Mouse (Mus musculus): ENCODE data around the gene Tcap. TPM values are rescaled to one million over a fixed set of nuclear protein-coding genes. Genes with fewer than 3 reads are reported as not detected.

Gene Tcap
- polyA plus RNA-seq, 1 experiment, result 0.82 TPM

DNA sequence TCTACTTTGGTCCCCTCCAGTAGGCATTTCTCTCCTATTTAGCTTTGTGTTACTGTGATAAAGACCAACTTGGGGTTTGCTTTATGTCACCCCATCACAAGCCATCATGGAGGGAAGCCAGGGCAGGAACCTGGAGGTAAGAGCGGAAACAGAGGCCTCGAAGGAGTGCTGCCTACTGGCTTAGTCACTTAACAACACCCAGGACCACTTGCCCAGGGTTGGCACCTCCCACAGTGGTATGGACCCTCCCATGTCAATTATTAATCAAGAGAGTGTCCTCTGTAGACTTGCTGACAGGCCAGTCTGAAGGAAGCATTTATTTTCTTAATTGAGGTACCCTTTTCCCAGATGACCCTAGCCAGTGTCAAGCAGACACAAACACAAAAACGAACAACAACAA is 17.2 kb downstream of the Tcap start:
- Histone ChIP-seq H3K27me3 (replicated peaks) (peaks cover 23% of the 10 kb centered on the region), H3K36me3 (replicated peaks; ENCODE audit: low read length) (no peaks in the 10 kb centered on the region), H3K4me1 (peaks cover 18% of the 10 kb centered on the region), H3K4me3 (replicated peaks) (peak overlapping the region; percentile 96), H3K9me3 (no peaks in the 10 kb centered on the region)
- no peak for TF ChIP-seq GATA1 (IDR thresholded peaks at IDR 0.05; ENCODE audit: borderline replicate concordance, low read length)
- no peak for TF ChIP-seq FLI1 (IDR thresholded peaks at IDR 0.05; ENCODE audit: low read length)

DNA sequence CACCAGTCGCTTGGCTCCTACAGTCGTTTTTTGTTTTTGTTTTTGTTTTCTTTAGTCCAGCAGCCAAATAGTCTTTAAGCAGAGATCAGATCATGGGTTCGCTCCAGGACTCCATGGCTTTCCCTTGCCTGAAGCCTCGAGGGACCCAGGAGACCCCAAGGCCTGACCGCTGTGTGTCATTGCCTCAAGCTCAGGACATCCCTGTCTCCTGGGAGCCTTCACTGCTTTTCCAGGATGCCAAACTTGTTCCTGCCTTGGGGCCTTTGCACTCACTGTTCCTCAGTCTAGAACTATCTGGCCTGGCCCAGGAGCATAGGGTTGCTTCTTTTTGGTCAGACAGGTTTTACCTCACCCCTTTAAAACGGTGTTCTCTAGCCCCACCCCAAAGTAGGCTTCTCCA is 23.0 kb downstream of the Tcap start:
- peaks cover 59% of the 10 kb centered on the region for H3K27me3 ChIP-seq (replicated peaks)
- H3K4me3 ChIP-seq (replicated peaks), result no peak overlapping the region
- no peaks in the 10 kb centered on the region for H3K9me3 ChIP-seq
- no peaks in the 10 kb centered on the region for H3K36me3 ChIP-seq (replicated peaks; ENCODE audit: low read length)
- no peaks in the 10 kb centered on the region for H3K4me1 ChIP-seq
- TF ChIP-seq GATA1 (IDR thresholded peaks at IDR 0.05; ENCODE audit: borderline replicate concordance, low read length) (no peak), FLI1 (IDR thresholded peaks at IDR 0.05; ENCODE audit: low read length) (no peak)

DNA sequence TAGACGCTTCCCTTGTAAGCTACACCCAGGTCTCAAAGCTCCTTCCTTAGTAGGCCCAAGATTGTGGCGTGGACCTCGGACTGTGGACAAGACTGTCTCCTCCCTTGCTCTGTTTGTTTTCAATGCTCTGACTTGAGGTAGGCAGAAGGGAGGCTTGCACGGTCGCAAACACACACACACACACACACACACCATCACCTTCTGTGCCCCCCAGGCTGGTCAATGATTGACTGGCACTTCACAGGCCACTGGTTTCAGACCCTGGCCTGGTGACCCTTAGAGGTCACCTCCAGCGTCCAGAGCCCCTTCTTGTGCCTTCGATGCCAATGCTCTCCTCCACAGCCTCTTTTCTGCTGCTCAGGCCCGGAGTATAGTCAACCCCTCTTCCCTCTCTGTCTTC is 25.3 kb downstream of the Tcap start:
- H3K4me1 ChIP-seq, result peaks cover 18% of the 10 kb centered on the region
- H3K4me3 ChIP-seq (replicated peaks), result no peak overlapping the region
- no peaks in the 10 kb centered on the region for H3K36me3 ChIP-seq (replicated peaks; ENCODE audit: low read length)
- H3K27me3 ChIP-seq (replicated peaks), result peaks cover 74% of the 10 kb centered on the region
- TF ChIP-seq FLI1 (IDR thresholded peaks at IDR 0.05; ENCODE audit: low read length) (no peak), GATA1 (IDR thresholded peaks at IDR 0.05; ENCODE audit: borderline replicate concordance, low read length) (no peak)
- H3K9me3 ChIP-seq, result no peaks in the 10 kb centered on the region

DNA sequence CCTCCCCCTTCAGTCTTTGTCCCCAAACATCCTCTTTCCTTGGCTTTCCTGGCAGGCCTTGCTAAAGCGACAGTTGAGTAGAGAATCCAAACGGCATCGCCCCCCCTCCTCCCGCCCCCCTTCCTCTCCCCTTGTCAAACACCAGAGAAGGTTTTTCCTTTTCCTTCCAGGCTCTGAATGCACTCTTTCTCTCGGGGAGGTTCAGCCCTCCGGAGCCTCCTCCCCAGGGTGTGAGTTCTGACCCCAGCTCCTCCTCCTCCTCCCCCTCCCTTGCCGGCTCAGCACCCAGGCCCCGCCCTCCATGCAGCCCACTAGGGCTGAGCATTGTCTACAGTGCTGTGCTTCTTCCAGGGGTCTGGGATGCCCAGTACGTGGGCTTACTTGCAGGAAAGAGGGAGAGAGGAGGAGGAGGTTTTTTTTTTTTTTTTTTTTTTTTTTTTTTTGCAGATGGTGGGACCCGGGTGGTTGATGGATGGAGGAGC is 25.8 kb downstream of the Tcap start:
- no peak for TF ChIP-seq FLI1 (IDR thresholded peaks at IDR 0.05; ENCODE audit: low read length)
- TF ChIP-seq GATA1 (IDR thresholded peaks at IDR 0.05; ENCODE audit: borderline replicate concordance, low read length), result no peak
- peaks cover 77% of the 10 kb centered on the region for H3K27me3 ChIP-seq (replicated peaks)
- H3K4me1 ChIP-seq, result peaks cover 23% of the 10 kb centered on the region
- H3K9me3 ChIP-seq, result no peaks in the 10 kb centered on the region
- H3K36me3 ChIP-seq (replicated peaks; ENCODE audit: low read length), result no peaks in the 10 kb centered on the region
- no peak overlapping the region for H3K4me3 ChIP-seq (replicated peaks)

DNA sequence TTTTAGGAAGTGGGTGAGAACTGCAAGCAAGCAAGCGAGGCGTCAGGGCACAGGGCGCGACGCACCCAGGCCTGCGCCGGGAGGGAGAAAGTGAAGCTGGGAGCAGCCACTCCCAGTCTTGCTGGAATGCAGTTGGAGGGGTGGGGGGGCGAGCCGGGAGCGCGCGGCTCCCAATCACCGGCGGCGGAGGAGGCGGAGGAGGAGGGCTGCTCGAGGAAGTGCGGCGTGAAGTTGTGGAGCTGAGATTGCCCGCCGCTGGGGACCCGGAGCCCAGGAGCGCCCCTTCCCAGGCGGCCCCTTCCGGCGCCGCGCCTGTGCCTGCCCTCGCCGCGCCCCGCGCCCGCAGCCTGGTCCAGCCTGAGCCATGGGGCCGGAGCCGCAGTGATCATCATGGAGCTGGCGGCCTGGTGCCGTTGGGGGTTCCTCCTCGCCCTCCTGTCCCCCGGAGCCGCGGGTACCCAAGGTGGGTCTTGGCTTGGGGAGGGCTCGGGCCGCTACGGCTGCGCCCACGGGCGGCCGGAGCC is 28.7 kb downstream of the Tcap start, which contains the start of gene Erbb2:
Erbb2 (plus strand) TSS at position 198 of the 524 bp plus-strand sequence.
- Histone ChIP-seq H3K4me1 (peaks cover 23% of the 10 kb centered on the region), H3K4me3 (replicated peaks) (peak within 1 kb of the TSS; percentile 70), H3K36me3 (replicated peaks; ENCODE audit: low read length) (no peaks in the 10 kb centered on the region), H3K9me3 (no peaks in the 10 kb centered on the region), H3K27me3 (replicated peaks) (peaks cover 91% of the 10 kb centered on the region)
- TF ChIP-seq FLI1 (IDR thresholded peaks at IDR 0.05; ENCODE audit: low read length) (no peak), GATA1 (IDR thresholded peaks at IDR 0.05; ENCODE audit: borderline replicate concordance, low read length) (no peak)

DNA sequence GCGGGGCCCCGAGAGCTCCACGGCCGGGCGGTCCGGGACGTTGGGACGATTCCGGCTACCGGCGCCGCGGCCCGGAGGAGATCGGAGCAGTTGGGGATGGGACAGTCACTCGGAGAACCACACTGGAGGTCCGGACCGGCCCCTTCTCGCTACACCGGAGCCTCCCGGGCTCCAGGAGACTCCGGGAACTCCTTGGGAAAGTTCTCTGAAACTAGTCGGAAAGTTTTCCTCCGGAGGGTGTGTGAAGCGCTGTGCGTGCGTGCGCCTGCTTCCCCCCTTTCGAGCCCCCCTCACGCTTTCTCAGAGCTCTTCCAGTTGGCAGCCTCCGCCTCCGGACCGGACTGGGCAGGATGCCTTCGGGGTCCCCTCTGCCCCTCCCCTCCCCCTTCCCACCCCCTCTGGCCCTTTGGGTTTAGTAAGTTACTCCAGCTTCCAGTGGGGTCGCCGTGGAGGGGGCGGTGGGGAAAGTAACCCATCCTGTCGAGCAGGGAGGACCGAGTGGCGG is 29.2 kb downstream of the Tcap start:
- TF ChIP-seq FLI1 (IDR thresholded peaks at IDR 0.05; ENCODE audit: low read length), result no peak
- TF ChIP-seq GATA1 (IDR thresholded peaks at IDR 0.05; ENCODE audit: borderline replicate concordance, low read length), result no peak
- Histone ChIP-seq H3K9me3 (no peaks in the 10 kb centered on the region), H3K27me3 (replicated peaks) (peaks cover 91% of the 10 kb centered on the region), H3K36me3 (replicated peaks; ENCODE audit: low read length) (no peaks in the 10 kb centered on the region), H3K4me3 (replicated peaks) (peak overlapping the region; percentile 70), H3K4me1 (peaks cover 23% of the 10 kb centered on the region)

DNA sequence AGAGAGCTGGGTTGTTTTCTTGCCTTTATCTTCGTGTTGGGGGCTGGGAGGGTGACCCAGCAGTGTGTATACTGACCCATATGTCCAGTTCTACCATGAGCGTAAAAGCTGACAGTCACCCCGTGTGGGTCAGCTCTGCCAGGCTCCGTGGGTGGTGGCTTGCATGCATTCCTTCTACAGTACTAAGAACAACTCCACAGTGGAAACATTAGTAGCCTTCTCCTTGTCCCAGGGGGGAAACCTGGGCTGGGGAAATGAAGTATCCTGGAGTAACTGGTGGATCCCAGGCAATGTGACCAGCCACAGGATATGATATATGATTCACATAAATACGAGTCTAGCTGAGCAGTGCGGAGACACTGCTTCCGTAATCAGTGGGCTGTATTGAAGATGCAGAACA is 30.1 kb downstream of the Tcap start:
- no peaks in the 10 kb centered on the region for H3K9me3 ChIP-seq
- no peak overlapping the region for H3K4me3 ChIP-seq (replicated peaks)
- peaks cover 95% of the 10 kb centered on the region for H3K27me3 ChIP-seq (replicated peaks)
- H3K36me3 ChIP-seq (replicated peaks; ENCODE audit: low read length), result no peaks in the 10 kb centered on the region
- H3K4me1 ChIP-seq, result peaks cover 23% of the 10 kb centered on the region
- TF ChIP-seq GATA1 (IDR thresholded peaks at IDR 0.05; ENCODE audit: borderline replicate concordance, low read length), result no peak
- TF ChIP-seq FLI1 (IDR thresholded peaks at IDR 0.05; ENCODE audit: low read length), result no peak

DNA sequence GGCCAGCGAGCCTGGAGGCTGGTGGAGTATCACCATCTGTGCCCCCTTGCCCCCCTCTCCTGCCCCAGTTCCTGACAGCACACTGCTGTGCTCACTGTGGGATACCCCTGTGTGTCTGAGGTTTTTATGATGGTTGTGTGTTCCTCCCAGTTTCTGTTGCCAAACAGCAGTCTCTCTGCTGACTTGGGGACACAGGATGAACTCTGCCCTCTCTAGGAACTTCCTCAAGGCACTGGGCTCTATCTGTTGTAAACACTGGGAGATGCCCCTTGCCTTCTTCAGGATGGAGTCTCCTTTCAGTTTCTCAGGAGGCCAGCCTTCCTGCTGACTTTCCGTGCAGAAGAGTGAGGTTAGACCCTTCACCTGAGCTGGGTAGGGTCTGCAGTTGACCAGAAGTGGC is 30.6 kb downstream of the Tcap start:
- TF ChIP-seq FLI1 (IDR thresholded peaks at IDR 0.05; ENCODE audit: low read length) (no peak), GATA1 (IDR thresholded peaks at IDR 0.05; ENCODE audit: borderline replicate concordance, low read length) (no peak)
- Histone ChIP-seq H3K27me3 (replicated peaks) (peaks cover 96% of the 10 kb centered on the region), H3K36me3 (replicated peaks; ENCODE audit: low read length) (no peaks in the 10 kb centered on the region), H3K4me3 (replicated peaks) (no peak overlapping the region), H3K9me3 (no peaks in the 10 kb centered on the region), H3K4me1 (peaks cover 23% of the 10 kb centered on the region)

DNA sequence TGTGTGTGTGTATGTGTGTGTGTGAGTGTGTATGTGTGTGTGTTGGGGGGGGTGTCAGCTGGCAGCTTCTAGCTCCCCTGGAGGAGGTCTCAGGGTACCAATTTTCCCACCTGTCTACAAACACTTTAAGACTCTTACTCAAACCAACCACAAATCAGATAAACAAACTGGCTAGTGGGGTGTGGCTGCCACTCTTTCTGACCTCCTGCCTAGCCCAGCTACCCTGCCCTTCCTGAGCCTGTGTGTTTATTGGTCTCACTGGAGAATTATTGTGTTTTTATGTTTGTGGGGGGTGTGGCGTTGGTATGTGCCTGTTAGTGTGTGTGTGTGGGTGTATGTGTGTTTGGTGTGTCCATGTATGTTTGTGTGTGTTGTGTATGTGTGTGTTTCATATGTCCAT is 33.5 kb downstream of the Tcap start:
- H3K9me3 ChIP-seq, result no peaks in the 10 kb centered on the region
- H3K27me3 ChIP-seq (replicated peaks), result peaks cover 96% of the 10 kb centered on the region
- H3K4me3 ChIP-seq (replicated peaks), result no peak overlapping the region
- TF ChIP-seq GATA1 (IDR thresholded peaks at IDR 0.05; ENCODE audit: borderline replicate concordance, low read length), result no peak
- no peak for TF ChIP-seq FLI1 (IDR thresholded peaks at IDR 0.05; ENCODE audit: low read length)
- H3K36me3 ChIP-seq (replicated peaks; ENCODE audit: low read length), result no peaks in the 10 kb centered on the region
- peaks cover 22% of the 10 kb centered on the region for H3K4me1 ChIP-seq

DNA sequence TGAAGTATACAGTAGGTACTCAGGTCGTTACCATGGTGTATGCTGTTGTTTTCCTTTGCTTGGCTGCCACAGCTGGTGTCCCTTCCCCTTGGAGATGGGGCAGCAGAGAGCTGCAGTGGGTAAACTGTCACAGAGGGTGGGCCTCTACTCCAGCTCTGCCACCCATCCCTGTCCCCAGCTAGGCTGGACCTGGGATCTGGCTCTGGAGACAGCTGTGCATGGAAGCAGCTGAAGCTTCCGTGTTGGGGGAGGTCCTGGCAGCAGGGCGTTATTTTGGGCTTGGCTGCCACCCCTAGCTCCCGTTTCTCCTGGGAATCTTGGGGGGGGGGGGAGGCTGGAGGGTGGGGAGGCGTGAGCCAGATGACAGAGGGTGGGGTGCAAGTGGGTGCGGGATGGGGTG is 34.7 kb downstream of the Tcap start:
- Histone ChIP-seq H3K4me3 (replicated peaks) (no peak overlapping the region), H3K27me3 (replicated peaks) (peaks cover 94% of the 10 kb centered on the region), H3K9me3 (no peaks in the 10 kb centered on the region), H3K4me1 (peaks cover 11% of the 10 kb centered on the region; the same call in 1 of the 2 replicates), H3K36me3 (replicated peaks; ENCODE audit: low read length) (no peaks in the 10 kb centered on the region)
- TF ChIP-seq GATA1 (IDR thresholded peaks at IDR 0.05; ENCODE audit: borderline replicate concordance, low read length) (no peak), FLI1 (IDR thresholded peaks at IDR 0.05; ENCODE audit: low read length) (no peak)

All from megakaryocyte, embryonic 14.5 days (primary cell).